Mouse (Mus musculus) lung, postnatal 36 days (tissue): ENCODE results near the gene Slc1a2.

Experiments
- DNase-seq: peaks from one replicate; pipeline ENCODE4 v3.0.0; 2022; ENCODE audit warnings: mixed read lengths

Gene Slc1a2

GRCm38 (mm10) chr2:102827841-102828240 is 169.4 kb downstream of the Slc1a2 start:
- no peak for DNase-seq

DNA sequence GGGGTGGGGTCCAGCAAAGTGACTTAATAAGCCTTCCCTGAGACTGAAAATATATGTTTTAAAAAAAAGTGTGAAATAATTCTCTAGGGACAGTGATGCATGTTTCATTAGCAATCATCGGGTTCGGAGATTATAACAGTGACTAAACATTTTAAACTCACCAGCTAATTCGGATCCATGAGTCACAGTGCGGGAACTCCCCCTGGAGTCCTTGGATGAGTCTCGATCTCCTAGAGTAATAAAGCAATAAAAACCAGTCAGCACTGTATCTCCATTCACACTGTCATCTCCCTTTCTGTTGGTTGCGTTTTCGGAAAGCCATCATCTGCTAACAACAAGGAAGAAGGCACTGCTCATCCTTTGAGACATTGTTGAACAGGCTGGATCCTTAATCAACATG is 169.9 kb downstream of the Slc1a2 start:
- DNase-seq: no peak

GRCm38 (mm10) chr2:102829201-102829600 is 170.7 kb downstream of the Slc1a2 start:
- peak; percentile 79 for DNase-seq

- no peak for DNase-seq
Observed at GRCm38 (mm10) chr2:102831547-102831946, 173.1 kb downstream of the Slc1a2 start.

GRCm38 (mm10) chr2:102838179-102838578 is 179.7 kb downstream of the Slc1a2 start:
- no peak for DNase-seq
